Mouse (Mus musculus): ENCODE measurements around the gene Vwc2l.

Gene Vwc2l

GRCm38 (mm10) chr1:70725655-70726066 lies at the start of gene Vwc2l:
Vwc2l (plus strand) TSS chr1:70725715.
- DNase-seq = peak; percentile 60

GRCm38 (mm10) chr1:70692529-70692928 lies 33.0 kb upstream of the Vwc2l start:
- no peak for DNase-seq

DNA sequence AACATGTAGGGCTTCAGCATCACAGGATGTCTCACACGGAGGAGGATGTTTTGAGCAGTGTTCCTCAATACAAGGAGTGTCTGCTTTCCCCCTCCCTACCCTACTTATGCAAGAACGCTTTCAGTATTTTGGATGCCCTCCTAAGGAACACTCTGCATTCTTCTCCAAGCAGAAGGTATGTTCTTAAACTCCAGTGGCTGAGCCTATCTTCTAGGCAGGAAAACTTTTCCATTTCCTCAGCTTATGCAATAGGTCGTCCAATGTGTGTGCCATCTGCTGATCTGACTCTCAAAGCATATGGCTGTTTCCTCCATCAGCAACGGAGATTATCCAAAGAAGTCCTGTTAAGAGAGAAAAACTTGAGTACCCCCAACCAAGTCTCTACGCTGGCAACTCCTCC lies 25.2 kb upstream of the Vwc2l start:
- DNase-seq = no peak

DNA sequence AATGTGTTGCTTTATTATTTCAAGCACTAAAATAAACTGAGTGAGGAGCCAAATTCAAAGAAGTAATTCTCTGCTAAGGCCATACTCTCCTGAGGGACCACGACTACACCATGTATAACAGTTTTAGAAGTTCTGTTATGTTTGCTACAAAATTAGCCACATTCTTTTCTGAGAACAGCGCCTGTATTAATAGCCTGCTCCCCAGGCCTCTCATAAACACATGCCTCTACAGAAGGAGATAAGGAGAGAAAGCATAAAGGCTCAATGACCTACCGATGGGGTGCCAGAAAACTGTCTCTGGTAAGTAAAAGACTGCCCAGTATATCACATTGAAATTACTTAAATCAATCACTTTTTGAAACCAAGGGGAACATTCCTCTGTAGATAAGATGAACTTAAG lies 21.6 kb upstream of the Vwc2l start:
- DNase-seq = no peak

DNA sequence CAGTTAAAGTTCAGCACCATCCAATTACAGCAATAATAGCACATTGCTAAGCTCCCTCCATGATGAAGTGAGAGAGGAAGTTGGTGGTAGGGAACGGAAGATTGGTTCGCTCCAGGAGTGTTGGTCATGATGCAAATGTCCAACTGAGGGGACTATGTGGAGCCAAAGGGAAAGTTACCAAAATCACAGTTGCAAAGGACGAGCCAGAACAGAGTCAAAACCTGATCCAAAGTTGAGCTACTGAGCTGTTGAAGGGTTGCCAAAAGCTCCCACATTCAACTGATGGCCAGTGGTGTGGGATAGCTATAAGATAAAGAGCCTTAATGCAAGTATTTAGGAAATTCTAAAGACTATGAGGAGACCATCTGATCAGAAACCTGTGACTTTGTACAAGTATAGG lies 19.7 kb upstream of the Vwc2l start:
- no peak for DNase-seq

- no peak for DNase-seq
Observed at GRCm38 (mm10) chr1:70725045-70725444, 470 bp upstream of the Vwc2l start.

DNA sequence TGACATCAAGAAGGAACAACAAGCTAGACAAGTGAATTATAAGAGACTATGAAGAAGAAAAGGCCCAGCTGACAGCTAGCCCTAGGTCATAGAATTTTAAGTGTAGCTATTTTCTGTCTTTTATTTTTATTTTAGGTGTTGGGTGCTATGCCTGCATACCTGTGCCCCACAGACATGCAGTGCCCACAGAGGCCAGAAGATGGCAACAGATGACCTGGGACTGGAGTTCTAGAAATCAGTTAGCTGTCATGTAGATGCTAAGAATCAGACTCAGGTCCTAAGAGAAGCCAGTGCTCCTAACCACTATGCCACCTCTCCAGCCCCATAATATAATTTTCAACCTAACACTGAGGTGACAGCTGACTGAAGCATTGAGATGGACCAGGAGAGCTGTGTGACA lies 61.6 kb downstream of the Vwc2l start:
- DNase-seq = peak; percentile 25

DNA sequence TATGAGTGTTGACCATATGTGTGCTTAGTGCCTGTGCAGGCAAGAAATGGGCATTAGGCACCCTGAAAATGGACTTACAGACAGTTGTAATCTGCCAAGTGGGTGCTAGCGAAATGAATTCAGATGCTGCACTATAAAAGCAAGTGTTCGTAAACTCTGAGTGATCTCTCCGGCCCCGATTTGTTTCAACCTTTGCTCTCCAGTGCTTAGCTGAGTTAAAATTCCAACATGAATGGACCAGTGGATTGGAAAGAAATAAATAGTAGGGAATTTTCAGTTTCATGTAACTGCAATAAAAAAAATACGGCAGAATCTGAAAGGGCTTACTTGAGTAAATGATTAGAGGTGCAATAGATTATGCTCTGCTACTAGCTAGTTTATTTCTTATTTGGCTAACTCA lies 66.1 kb downstream of the Vwc2l start:
- no peak for DNase-seq

DNA sequence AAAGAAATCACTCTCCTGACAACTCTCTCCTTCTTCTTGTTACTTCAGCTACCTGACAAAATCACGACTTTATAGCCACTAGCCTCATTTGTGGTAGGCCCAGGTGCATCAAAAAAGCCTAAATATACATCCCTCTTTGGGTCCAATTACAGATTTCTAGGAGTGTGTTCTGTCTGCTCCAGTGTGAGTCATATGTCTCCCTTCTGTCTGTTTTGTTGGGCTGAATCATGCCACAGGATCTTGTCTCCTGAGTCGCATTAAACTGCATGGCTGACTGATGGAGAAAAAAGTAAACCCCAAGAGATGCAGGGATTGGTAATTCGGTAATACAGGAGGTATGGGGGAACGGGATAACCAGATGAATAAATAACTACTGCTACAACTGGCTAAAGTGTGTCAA lies 69.6 kb downstream of the Vwc2l start:
- DNase-seq = no peak

DNA sequence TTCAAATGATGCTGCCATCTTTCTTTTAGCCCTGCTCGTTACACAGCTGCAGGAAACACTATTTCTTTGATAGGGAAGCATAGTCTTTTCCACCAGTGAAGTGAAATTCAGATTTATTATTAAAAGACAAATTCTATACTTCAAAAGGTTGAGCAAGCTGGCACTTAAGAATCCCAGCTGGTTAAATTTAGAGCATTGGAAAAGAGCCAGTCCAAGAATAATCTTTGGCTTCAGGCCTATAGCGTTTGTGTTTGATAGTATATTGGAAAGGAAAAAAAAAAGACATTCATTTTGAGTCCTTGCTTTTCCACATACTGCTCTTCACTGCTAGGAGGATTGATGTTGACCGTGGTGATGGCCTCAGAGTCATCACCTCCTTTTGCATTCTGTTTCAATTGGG lies 77.9 kb downstream of the Vwc2l start:
- DNase-seq = no peak

- no peak for DNase-seq
Observed at GRCm38 (mm10) chr1:70823111-70823510, 97.6 kb downstream of the Vwc2l start.

- DNase-seq = no peak
Observed at GRCm38 (mm10) chr1:70833262-70833661, 107.7 kb downstream of the Vwc2l start.

DNA sequence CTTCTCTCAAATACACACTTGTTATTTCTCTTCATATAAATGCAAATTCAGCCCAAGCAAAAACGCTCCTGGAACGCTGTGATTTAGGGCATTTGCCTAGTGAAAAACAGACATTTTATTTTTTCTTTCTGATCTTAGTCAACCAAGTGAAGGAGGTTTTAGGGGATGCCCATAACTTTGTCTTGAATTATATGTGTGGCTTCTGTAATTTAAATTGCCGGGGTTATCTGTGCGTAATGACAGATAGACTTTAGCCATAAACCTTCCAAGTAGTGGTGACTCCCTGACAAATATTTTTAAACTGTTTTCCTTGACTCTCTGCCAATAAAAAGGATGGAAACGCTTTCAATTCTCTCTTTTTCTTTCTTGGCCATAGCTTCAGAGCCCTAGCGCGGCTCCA lies 116.7 kb downstream of the Vwc2l start:
- DNase-seq = no peak

DNA sequence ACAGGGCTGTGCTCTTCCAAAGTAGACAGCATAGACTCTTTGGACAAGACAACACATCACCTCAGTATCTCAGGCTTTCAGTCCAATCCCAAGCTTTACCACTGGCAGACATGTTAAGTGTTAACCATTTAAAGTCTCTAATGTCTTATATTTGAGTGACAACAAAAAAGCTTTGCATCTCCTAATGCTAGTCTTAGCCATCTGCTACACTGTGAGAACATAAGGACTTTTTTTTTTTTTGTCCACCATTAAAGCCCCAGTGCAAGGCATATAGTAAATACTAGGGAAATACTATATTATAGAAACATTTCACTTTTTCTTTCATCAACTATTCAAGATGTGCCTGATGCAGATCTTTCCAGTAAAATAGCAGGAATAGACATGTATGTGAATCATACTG lies 119.8 kb downstream of the Vwc2l start:
- DNase-seq = no peak

GRCm38 (mm10) chr1:70851633-70852390 lies 126.3 kb downstream of the Vwc2l start:
- DNase-seq = no peak

- DNase-seq = no peak
Observed at GRCm38 (mm10) chr1:70853446-70853845, 127.9 kb downstream of the Vwc2l start.

DNA sequence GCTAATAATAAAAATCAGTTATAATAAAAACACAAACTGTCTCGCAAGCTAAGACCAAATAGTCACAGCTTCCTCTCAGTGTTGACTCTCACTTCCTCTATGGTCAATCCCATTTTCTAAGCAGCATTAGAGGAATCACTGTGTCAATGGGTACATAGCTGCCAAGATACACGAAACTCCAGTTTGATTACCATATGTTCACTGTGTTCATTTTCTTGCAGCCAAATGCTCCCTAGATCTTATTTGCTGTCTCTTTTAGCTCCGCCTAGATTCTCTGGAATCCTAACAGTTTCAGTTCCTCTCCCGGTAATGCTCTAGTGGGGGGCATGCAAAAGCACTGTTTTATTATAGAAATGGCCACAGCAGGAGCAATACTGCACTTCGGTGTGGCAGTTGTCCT lies 130.4 kb downstream of the Vwc2l start:
- DNase-seq = no peak

DNA sequence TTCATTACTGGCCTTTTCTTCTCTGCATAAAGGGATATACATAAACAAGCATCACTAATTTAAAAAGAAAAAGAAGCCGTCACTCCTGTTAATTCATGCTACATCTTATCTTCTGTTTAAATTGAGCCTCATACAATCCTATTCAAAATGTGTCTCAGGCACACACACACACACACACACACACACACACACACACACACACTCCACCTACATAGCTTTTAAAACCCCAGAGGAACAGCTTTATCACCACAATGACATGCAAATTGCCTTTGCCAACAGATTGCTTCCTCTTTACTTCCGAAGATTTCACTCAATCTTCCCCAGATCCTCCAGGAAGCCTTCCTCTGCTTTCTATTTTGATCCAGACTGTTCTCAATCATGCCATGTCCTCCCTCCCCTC lies 136.2 kb downstream of the Vwc2l start:
- no peak for DNase-seq

GRCm38 (mm10) chr1:70866137-70866536 lies 140.6 kb downstream of the Vwc2l start:
- no peak for DNase-seq

DNA sequence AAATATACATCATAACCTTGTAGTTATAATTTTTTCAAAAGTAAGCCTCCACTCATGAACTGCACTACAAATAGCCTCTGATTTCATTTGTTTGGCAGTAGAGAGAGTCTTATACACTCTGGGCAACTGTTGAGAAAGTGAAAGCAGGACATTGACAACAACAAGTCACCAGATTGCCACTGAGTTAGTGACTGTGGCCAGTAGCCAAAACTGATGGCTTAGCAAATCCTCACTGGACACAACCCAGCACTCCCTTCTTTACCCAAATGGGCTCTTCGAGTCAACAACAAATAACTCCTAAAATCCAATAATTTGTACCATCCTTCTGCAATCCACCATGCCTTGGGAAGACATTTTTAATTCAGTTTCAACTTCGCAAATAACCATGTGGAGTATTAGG lies 155.0 kb downstream of the Vwc2l start:
- no peak for DNase-seq

GRCm38 (mm10) chr1:70881269-70881668 lies 155.8 kb downstream of the Vwc2l start:
- no peak for DNase-seq

GRCm38 (mm10) chr1:70884156-70884555 lies 158.6 kb downstream of the Vwc2l start:
- DNase-seq = no peak

DNA sequence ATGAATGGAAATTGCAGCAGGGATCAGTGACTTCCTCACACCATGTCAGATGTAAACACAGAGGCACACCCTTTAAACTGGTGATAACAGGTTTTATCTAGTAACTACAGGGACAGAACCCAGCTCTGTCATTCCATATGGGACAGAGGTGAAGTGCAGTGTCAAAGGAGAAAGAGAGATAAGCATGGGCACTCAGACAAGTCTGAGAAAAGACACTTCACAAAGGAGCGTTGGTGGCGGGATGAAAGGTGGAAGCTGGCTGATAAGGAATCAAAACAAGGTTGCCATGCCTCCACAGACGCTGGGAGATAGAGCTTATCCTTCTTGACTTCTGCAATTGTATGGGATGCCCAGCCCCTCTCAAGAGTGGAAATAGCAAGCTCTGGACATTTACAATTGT lies 176.8 kb downstream of the Vwc2l start:
- no peak for DNase-seq

- no peak for DNase-seq
Observed at GRCm38 (mm10) chr1:70907366-70907765, 181.9 kb downstream of the Vwc2l start.

DNA sequence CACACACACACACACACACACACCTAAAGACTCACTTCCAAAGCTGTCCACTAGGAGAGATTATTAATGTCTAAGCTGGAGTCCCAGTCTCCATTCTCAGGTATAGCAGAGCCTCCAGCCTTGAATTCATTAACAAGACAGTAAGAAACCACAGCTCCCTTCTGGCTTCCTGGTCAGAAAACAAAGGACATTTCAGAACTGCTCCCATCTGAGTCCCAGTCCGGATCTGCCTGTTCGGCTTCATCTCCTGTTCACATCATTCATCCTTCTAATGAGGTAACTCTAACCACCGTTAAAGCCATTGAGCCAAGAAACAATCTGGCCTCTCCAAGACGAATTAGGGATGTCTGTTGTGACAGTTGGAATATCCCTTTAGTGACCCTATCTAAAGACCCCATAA lies 185.7 kb downstream of the Vwc2l start:
- no peak for DNase-seq

All from thymus, postnatal 4 days (tissue).